Mouse (Mus musculus) stomach, postnatal 0 days (tissue): ENCODE results near the gene Dusp3.

ENCODE experiments used
- CTCF ChIP-seq: IDR thresholded peaks from 2 replicates; pipeline ENCODE4 v1.5.1; 2016; ENCODE audit warnings: antibody characterized with exemption, low read depth, mild to moderate bottlenecking, moderate library complexity
- EP300 ChIP-seq: optimal IDR thresholded peaks from 2 replicates; pipeline ENCODE3; 2016; ENCODE audit warnings: antibody characterized with exemption

GRCm38 (mm10) chr11:101935743-101936142 lies 51.1 kb downstream of the Dusp3 start:
- TF ChIP-seq CTCF (no peak), EP300 (no peak)
